Mouse (Mus musculus): ENCODE measurements around the gene Dupd1. TPM values are rescaled to one million over a fixed set of nuclear protein-coding genes. Genes with fewer than 3 reads are reported as not detected.
A peak's percentile ranks its signal among the peaks of the same experiment; 100 is the strongest.

The Dupd1 gene
- polyA plus RNA-seq, 1 experiment from 2014 or later, result 0.16 TPM

- ATAC-seq (no peak), DNase-seq (ENCODE audit: low spot score) (no peak)
- Histone ChIP-seq H3K36me3 (ENCODE audit: insufficient read depth, low read length) (no peaks in the 10 kb centered on the region), H3K9ac (replicated peaks; ENCODE audit: low read depth) (no peak overlapping the region), H3K4me2 (replicated peaks; ENCODE audit: low read depth, low read length) (no peak overlapping the region), H3K9me3 (ENCODE audit: low read length) (no peaks in the 10 kb centered on the region), H3K4me1 (ENCODE audit: insufficient read depth, low read depth, low read length) (no peaks in the 10 kb centered on the region), H3K27ac (ENCODE audit: low read length) (no peak overlapping the region), H3K27me3 (replicated peaks; ENCODE audit: insufficient read depth, low read length) (0 out of 2 replicates have a peak, but pooled peaks cover 3% of the 10 kb centered on the region), H3K4me3 (ENCODE audit: low read depth, low read length) (no peak overlapping the region)
- TF ChIP-seq EP300 (IDR thresholded peaks at IDR 0.05), result no peak
- TF ChIP-seq CTCF (IDR thresholded peaks at IDR 0.05), result no peak
- WGBS, result 74% methylated on average over 4 of the region's 4 CpGs
Observed at GRCm38 (mm10) chr14:21683834-21684233, 30.5 kb downstream of the Dupd1 start.

- peak overlapping the region; percentile 25; the same call in 1 of the 2 replicates for H3K4me2 ChIP-seq (replicated peaks; ENCODE audit: low read depth, low read length)
- 4% methylated on average over 9 of the region's 9 CpGs for WGBS
- H3K27ac ChIP-seq (ENCODE audit: low read length), result no peak overlapping the region
- 0 out of 2 replicates have a peak, but pooled peaks cover 3% of the 10 kb centered on the region for H3K27me3 ChIP-seq (replicated peaks; ENCODE audit: insufficient read depth, low read length)
- no peaks in the 10 kb centered on the region for H3K9me3 ChIP-seq (ENCODE audit: low read length)
- H3K36me3 ChIP-seq (ENCODE audit: insufficient read depth, low read length), result no peaks in the 10 kb centered on the region
- TF ChIP-seq CTCF (IDR thresholded peaks at IDR 0.05) (no peak), EP300 (IDR thresholded peaks at IDR 0.05) (no peak)
- H3K9ac ChIP-seq (replicated peaks; ENCODE audit: low read depth), result no peak overlapping the region
- DNase-seq (ENCODE audit: low spot score) (peak; percentile 75), ATAC-seq (peak; percentile 65)
- no peak overlapping the region for H3K4me3 ChIP-seq (ENCODE audit: low read depth, low read length)
- H3K4me1 ChIP-seq (ENCODE audit: insufficient read depth, low read depth, low read length), result no peaks in the 10 kb centered on the region
Observed at GRCm38 (mm10) chr14:21682681-21683129, 31.7 kb downstream of the Dupd1 start.

GRCm38 (mm10) chr14:21679631-21680201 is 34.7 kb downstream of the Dupd1 start:
- Histone ChIP-seq H3K4me2 (replicated peaks; ENCODE audit: low read depth, low read length) (no peak overlapping the region), H3K4me3 (ENCODE audit: low read depth, low read length) (no peak overlapping the region), H3K36me3 (ENCODE audit: insufficient read depth, low read length) (no peaks in the 10 kb centered on the region), H3K9ac (replicated peaks; ENCODE audit: low read depth) (no peak overlapping the region), H3K4me1 (ENCODE audit: insufficient read depth, low read depth, low read length) (no peaks in the 10 kb centered on the region), H3K9me3 (ENCODE audit: low read length) (no peaks in the 10 kb centered on the region), H3K27ac (ENCODE audit: low read length) (no peak overlapping the region), H3K27me3 (replicated peaks; ENCODE audit: insufficient read depth, low read length) (no peaks in the 10 kb centered on the region)
- ATAC-seq (no peak), DNase-seq (ENCODE audit: low spot score) (no peak)
- 45% methylated on average over 8 of the region's 8 CpGs for WGBS
- no peak for TF ChIP-seq CTCF (IDR thresholded peaks at IDR 0.05)
- TF ChIP-seq EP300 (IDR thresholded peaks at IDR 0.05), result no peak

GRCm38 (mm10) chr14:21678509-21679285 is 35.7 kb downstream of the Dupd1 start:
- ATAC-seq (peak; percentile 48), DNase-seq (ENCODE audit: low spot score) (peak; percentile 67)
- Histone ChIP-seq H3K4me2 (replicated peaks; ENCODE audit: low read depth, low read length) (no peak overlapping the region), H3K27me3 (replicated peaks; ENCODE audit: insufficient read depth, low read length) (no peaks in the 10 kb centered on the region), H3K36me3 (ENCODE audit: insufficient read depth, low read length) (no peaks in the 10 kb centered on the region), H3K4me1 (ENCODE audit: insufficient read depth, low read depth, low read length) (no peaks in the 10 kb centered on the region), H3K9me3 (ENCODE audit: low read length) (no peaks in the 10 kb centered on the region), H3K4me3 (ENCODE audit: low read depth, low read length) (no peak overlapping the region), H3K27ac (ENCODE audit: low read length) (no peak overlapping the region), H3K9ac (replicated peaks; ENCODE audit: low read depth) (no peak overlapping the region)
- TF ChIP-seq CTCF (IDR thresholded peaks at IDR 0.05) (peak; percentile 85), EP300 (IDR thresholded peaks at IDR 0.05) (no peak)
- 37% methylated on average over 7 of the region's 7 CpGs for WGBS

GRCm38 (mm10) chr14:21676223-21676622 is 38.2 kb downstream of the Dupd1 start:
- Histone ChIP-seq H3K9ac (replicated peaks; ENCODE audit: low read depth) (no peak overlapping the region), H3K4me2 (replicated peaks; ENCODE audit: low read depth, low read length) (no peak overlapping the region), H3K27me3 (replicated peaks; ENCODE audit: insufficient read depth, low read length) (no peaks in the 10 kb centered on the region), H3K4me1 (ENCODE audit: insufficient read depth, low read depth, low read length) (no peaks in the 10 kb centered on the region), H3K4me3 (ENCODE audit: low read depth, low read length) (no peak overlapping the region), H3K36me3 (ENCODE audit: insufficient read depth, low read length) (0 out of 2 replicates have a peak, but pooled peaks cover 3% of the 10 kb centered on the region), H3K27ac (ENCODE audit: low read length) (no peak overlapping the region), H3K9me3 (ENCODE audit: low read length) (no peaks in the 10 kb centered on the region)
- 86% methylated on average over 2 of the region's 2 CpGs for WGBS
- TF ChIP-seq EP300 (IDR thresholded peaks at IDR 0.05) (no peak), CTCF (IDR thresholded peaks at IDR 0.05) (no peak)
- DNase-seq (ENCODE audit: low spot score) (no peak), ATAC-seq (no peak)

- H3K9ac ChIP-seq (replicated peaks; ENCODE audit: low read depth), result no peak overlapping the region
- 0 out of 2 replicates have a peak, but pooled peaks cover 3% of the 10 kb centered on the region for H3K36me3 ChIP-seq (ENCODE audit: insufficient read depth, low read length)
- DNase-seq (ENCODE audit: low spot score) (no peak), ATAC-seq (no peak)
- H3K4me3 ChIP-seq (ENCODE audit: low read depth, low read length), result no peak overlapping the region
- no peaks in the 10 kb centered on the region for H3K27me3 ChIP-seq (replicated peaks; ENCODE audit: insufficient read depth, low read length)
- TF ChIP-seq CTCF (IDR thresholded peaks at IDR 0.05) (peak; percentile 36; the same call in 1 of the 2 replicates), EP300 (IDR thresholded peaks at IDR 0.05) (no peak)
- no peak overlapping the region for H3K4me2 ChIP-seq (replicated peaks; ENCODE audit: low read depth, low read length)
- H3K4me1 ChIP-seq (ENCODE audit: insufficient read depth, low read depth, low read length), result no peaks in the 10 kb centered on the region
- no peaks in the 10 kb centered on the region for H3K9me3 ChIP-seq (ENCODE audit: low read length)
- WGBS, result 34% methylated on average over 5 of the region's 5 CpGs
- H3K27ac ChIP-seq (ENCODE audit: low read length), result no peak overlapping the region
Observed at GRCm38 (mm10) chr14:21674471-21674870, 39.9 kb downstream of the Dupd1 start.

Measured in lung, postnatal 0 days (tissue).